Mouse (Mus musculus) neural tube, embryonic 11.5 days (tissue): ENCODE measurements around the gene Kif5c. TPM values are rescaled to one million over a fixed set of nuclear protein-coding genes. Genes with fewer than 3 reads are reported as not detected.

Source experiments
- ATAC-seq: fragments of 200-750 bp; cut with Nextera tagmentation; 2 replicates; pipeline ENCODE4 v1.8.0; 2017; ENCODE audit warnings: moderate number of reproducible peaks, mild to moderate bottlenecking, moderate TSS enrichment, moderate library complexity; ENCODE audit not compliant: insufficient read depth, low FRiP score, low TSS enrichment
- DNase-seq: peaks from one replicate; pipeline ENCODE4 v3.0.0-alpha.2; 2015; ENCODE audit warnings: low spot score
- H3K27ac ChIP-seq: fragments of 300-500 bp; sonication (generic); 2 replicates; pipeline ENCODE4 v1.5.1; 2014; ENCODE audit warnings: low read depth, mild to moderate bottlenecking, low read length
- H3K27me3 ChIP-seq: fragments of 300-500 bp; sonication (generic); 2 replicates; pipeline ENCODE4 v1.6.1; 2014; ENCODE audit warnings: mild to moderate bottlenecking, low read length, mixed read lengths; ENCODE audit not compliant: control insufficient read depth, insufficient read depth
- H3K36me3 ChIP-seq: fragments of 300-500 bp; sonication (generic); 2 replicates; pipeline ENCODE4 v1.6.1; 2014; ENCODE audit warnings: mild to moderate bottlenecking, low read length, moderate library complexity, mixed read lengths; ENCODE audit not compliant: control insufficient read depth, insufficient read depth
- H3K4me1 ChIP-seq: fragments of 300-500 bp; sonication (generic); 2 replicates; pipeline ENCODE4 v1.6.1; 2014; ENCODE audit warnings: low read length, mixed read lengths; ENCODE audit not compliant: control insufficient read depth, insufficient read depth
- H3K4me2 ChIP-seq: fragments of 300-500 bp; sonication (generic); 2 replicates; pipeline ENCODE4 v1.6.1; 2014; ENCODE audit warnings: low read depth, mild to moderate bottlenecking, moderate library complexity
- H3K4me3 ChIP-seq: fragments of 300-500 bp; sonication (generic); 2 replicates; pipeline ENCODE4 v1.5.1; 2014; ENCODE audit warnings: low read depth, low read length
- H3K9ac ChIP-seq: fragments of 300-500 bp; sonication (generic); 2 replicates; pipeline ENCODE4 v1.6.1; 2014; ENCODE audit warnings: mild to moderate bottlenecking, low read length
- H3K9me3 ChIP-seq: fragments of 300-500 bp; sonication (generic); 2 replicates; pipeline ENCODE4 v1.6.1; 2016; ENCODE audit warnings: low read length; ENCODE audit not compliant: control insufficient read depth
- WGBS: fragments of 180-500 bp; shearing (Covaris S2); extraction: QIAGEN DNeasy Blood & Tissue Kit; methylation state at CpG from one replicate; pipeline ENCODE4 v1.1.7; 2014; 5-methylcytosine and 5-hydroxymethylcytosine counted together
- polyA plus RNA-seq: library from polyadenylated mRNA; unstranded; fragments of >200 nt; fragmentation: Nextera tagmentation; extraction: Ambion mirVana; gene quantifications from 2 replicates; pipeline ENCODE4 v1.2.1, GENCODE M21; 2014

The Kif5c gene
- polyA plus RNA-seq, 1 experiment from 2014 or later: 122 TPM

DNA sequence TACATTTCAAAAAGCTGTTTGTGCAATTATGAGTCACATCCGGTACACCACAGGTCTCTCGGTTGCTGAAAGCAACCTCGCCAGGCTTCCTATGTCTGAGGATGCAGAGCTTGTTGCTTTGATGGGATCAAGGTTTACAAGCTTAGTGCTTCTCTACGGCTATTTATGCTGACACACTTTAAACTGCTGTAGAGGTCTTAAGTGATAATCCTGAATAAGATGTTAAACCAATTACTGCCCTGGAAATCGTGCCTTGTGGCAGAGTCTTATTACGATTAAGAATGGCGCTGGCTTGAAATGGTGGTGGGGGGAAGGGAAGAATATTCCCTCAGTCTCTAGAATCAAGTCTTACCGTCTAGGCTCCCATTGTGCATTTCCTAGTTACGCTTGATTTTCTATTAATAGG is 71.3 kb downstream of the Kif5c start:
- H3K9me3 ChIP-seq: no peaks in the 10 kb centered on the region
- DNase-seq (no peak), ATAC-seq (no peak)
- no peaks in the 10 kb centered on the region for H3K27me3 ChIP-seq
- H3K4me1 ChIP-seq: no peaks in the 10 kb centered on the region; the same call in 1 of the 2 replicates
- H3K4me3 ChIP-seq: no peak overlapping the region
- peaks cover under 1% of the 10 kb centered on the region; the same call in 1 of the 2 replicates for H3K36me3 ChIP-seq
- no peak overlapping the region for H3K9ac ChIP-seq
- 81% methylated on average over 9 of the region's 9 CpGs for WGBS
- no peak overlapping the region for H3K27ac ChIP-seq
- no peak overlapping the region for H3K4me2 ChIP-seq

- H3K9ac ChIP-seq: no peak overlapping the region
- H3K9me3 ChIP-seq: no peaks in the 10 kb centered on the region
- peaks cover 3% of the 10 kb centered on the region; the same call in 1 of the 2 replicates for H3K36me3 ChIP-seq
- H3K27me3 ChIP-seq: no peaks in the 10 kb centered on the region
- H3K4me3 ChIP-seq: no peak overlapping the region
- H3K27ac ChIP-seq: no peak overlapping the region
- 84% methylated on average over 5 of the region's 5 CpGs for WGBS
- DNase-seq (no peak), ATAC-seq (no peak)
- H3K4me2 ChIP-seq: no peak overlapping the region
- no peaks in the 10 kb centered on the region; the same call in 1 of the 2 replicates for H3K4me1 ChIP-seq
Observed at GRCm38 (mm10) chr2:49691441-49691840, 72.3 kb downstream of the Kif5c start.

GRCm38 (mm10) chr2:49694727-49695126 is 75.6 kb downstream of the Kif5c start:
- DNase-seq (no peak), ATAC-seq (no peak)
- Histone ChIP-seq H3K4me2 (no peak overlapping the region), H3K36me3 (peaks cover 3% of the 10 kb centered on the region; the same call in 1 of the 2 replicates), H3K9me3 (no peaks in the 10 kb centered on the region), H3K4me3 (no peak overlapping the region), H3K27me3 (no peaks in the 10 kb centered on the region), H3K9ac (no peak overlapping the region), H3K27ac (no peak overlapping the region), H3K4me1 (peaks cover 2% of the 10 kb centered on the region; the same call in 1 of the 2 replicates)
- 76% methylated on average over 10 of the region's 10 CpGs for WGBS

DNA sequence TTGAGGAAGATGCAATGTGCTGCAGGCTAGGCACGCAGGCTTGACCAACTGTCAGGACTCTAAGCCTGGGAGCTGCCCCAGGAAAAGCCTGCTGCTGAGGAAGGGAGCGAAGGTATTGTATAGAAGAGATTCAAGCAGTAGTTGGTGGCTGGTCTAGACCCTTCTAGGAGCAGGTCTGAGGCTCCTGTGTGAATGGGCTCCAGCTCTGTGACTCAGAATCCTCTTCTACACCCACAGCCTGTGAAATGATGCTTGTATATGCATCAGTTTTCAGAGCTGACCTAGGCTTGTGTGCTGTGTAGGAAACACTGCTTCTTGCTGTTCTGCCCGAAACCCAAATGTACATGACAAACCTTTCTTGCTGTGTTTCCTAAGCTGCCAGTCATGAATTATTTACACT is 76.4 kb downstream of the Kif5c start:
- peaks cover 3% of the 10 kb centered on the region for H3K36me3 ChIP-seq
- WGBS: 87% methylated on average over 3 of the region's 3 CpGs
- no peak overlapping the region for H3K27ac ChIP-seq
- H3K9me3 ChIP-seq: no peaks in the 10 kb centered on the region
- DNase-seq (no peak), ATAC-seq (no peak)
- no peak overlapping the region for H3K4me3 ChIP-seq
- no peak overlapping the region for H3K9ac ChIP-seq
- H3K27me3 ChIP-seq: no peaks in the 10 kb centered on the region
- H3K4me1 ChIP-seq: peaks cover 2% of the 10 kb centered on the region; the same call in 1 of the 2 replicates
- no peak overlapping the region for H3K4me2 ChIP-seq

- Histone ChIP-seq H3K27ac (no peak overlapping the region), H3K4me3 (no peak overlapping the region), H3K9me3 (no peaks in the 10 kb centered on the region), H3K9ac (no peak overlapping the region), H3K36me3 (peaks cover 3% of the 10 kb centered on the region), H3K4me1 (0 out of 2 replicates have a peak, but pooled peaks cover 2% of the 10 kb centered on the region), H3K4me2 (no peak overlapping the region), H3K27me3 (no peaks in the 10 kb centered on the region)
- ATAC-seq (no peak), DNase-seq (no peak)
- WGBS: 89% methylated on average over 5 of the region's 5 CpGs
Observed at GRCm38 (mm10) chr2:49698851-49699250, 79.8 kb downstream of the Kif5c start.

- no peak for DNase-seq
- H3K4me1 ChIP-seq: 0 out of 2 replicates have a peak, but pooled peaks cover 2% of the 10 kb centered on the region
Observed at GRCm38 (mm10) chr2:49700176-49700971, 81.3 kb downstream of the Kif5c start.

DNA sequence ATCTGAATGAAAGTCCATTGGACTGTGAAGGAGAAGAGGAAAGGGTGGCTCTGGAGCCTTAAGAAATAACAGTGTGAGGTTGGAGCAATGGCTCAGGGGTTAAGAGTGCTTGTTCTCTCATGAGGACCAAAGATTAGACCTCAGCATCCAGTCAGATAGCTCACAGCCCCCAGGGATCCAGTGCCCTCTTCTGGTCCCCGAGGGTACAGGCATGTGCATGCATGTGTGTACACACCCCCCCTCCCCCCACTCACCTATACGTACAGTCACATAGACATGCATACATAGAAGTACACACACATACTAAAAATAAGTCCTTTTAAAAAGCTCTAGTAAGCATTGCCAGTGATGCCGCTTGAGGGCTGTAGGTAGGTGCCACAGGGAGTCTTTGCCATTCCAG is 91.1 kb downstream of the Kif5c start:
- 88% methylated on average over 3 of the region's 3 CpGs for WGBS
- Histone ChIP-seq H3K27ac (no peak overlapping the region), H3K9ac (no peak overlapping the region), H3K4me1 (no peaks in the 10 kb centered on the region), H3K4me2 (no peak overlapping the region), H3K4me3 (no peak overlapping the region), H3K27me3 (no peaks in the 10 kb centered on the region), H3K9me3 (no peaks in the 10 kb centered on the region), H3K36me3 (no peaks in the 10 kb centered on the region; the same call in 1 of the 2 replicates)
- ATAC-seq: no peak
- no peak for DNase-seq

More at GRCm38 (mm10) chr2:49700176-49700971, 81.3 kb downstream of the Kif5c start:
- WGBS: 90% methylated on average over 22 of the region's 22 CpGs
- H3K4me3 ChIP-seq: no peak overlapping the region
- H3K4me2 ChIP-seq: no peak overlapping the region
- H3K9me3 ChIP-seq: no peaks in the 10 kb centered on the region
- no peaks in the 10 kb centered on the region for H3K27me3 ChIP-seq
- H3K36me3 ChIP-seq: peaks cover 3% of the 10 kb centered on the region
- no peak for ATAC-seq
- H3K27ac ChIP-seq: no peak overlapping the region
- no peak overlapping the region for H3K9ac ChIP-seq

DNA sequence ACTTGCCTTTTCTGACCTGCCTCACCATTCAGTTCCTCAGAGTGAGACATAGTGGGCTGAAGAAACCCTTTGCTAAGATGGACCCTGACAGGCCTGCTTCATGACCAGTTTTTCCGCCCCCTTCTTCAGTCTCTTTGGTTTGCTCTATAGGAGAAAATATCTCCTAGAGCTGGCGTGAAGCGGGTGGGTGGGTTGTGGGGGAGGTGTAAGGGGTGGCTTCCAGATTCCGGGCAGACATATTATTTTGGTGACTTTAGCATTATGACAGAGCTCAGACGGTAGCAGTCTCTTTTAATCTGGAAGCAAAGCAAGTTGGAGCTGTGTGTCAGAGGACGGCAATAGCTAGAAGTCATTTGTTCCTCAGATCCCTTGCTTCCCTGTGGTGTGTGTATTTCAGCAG is 92.6 kb downstream of the Kif5c start:
- Histone ChIP-seq H3K4me1 (no peaks in the 10 kb centered on the region), H3K4me3 (no peak overlapping the region), H3K4me2 (no peak overlapping the region), H3K27me3 (no peaks in the 10 kb centered on the region), H3K27ac (no peak overlapping the region), H3K36me3 (no peaks in the 10 kb centered on the region; the same call in 1 of the 2 replicates), H3K9ac (no peak overlapping the region), H3K9me3 (no peaks in the 10 kb centered on the region)
- ATAC-seq: no peak
- WGBS: 87% methylated on average over 6 of the region's 6 CpGs
- DNase-seq: no peak
